Mouse (Mus musculus): ENCODE results near the gene Tcf7l2. TPM values are rescaled to one million over a fixed set of nuclear protein-coding genes. Genes with fewer than 3 reads are reported as not detected.

Tcf7l2 gene
- 130 and 215 TPM in 2 replicates for polyA plus RNA-seq (2015; fragmentation: Nextera tagmentation; extraction: Ambion mirVana)

- peaks cover 53% of the 10 kb centered on the region for H3K4me1 ChIP-seq
- peak; percentile 91 for ATAC-seq
- under 1% methylated on average over 38 of the region's 42 CpGs for WGBS
- peak within 1 kb of the TSS; percentile 79 for H3K4me2 ChIP-seq
- H3K27ac ChIP-seq: peak within 1 kb of the TSS; percentile 93
- H3K36me3 ChIP-seq (ENCODE audit: poor library complexity, severe bottlenecking): no peaks in the 10 kb centered on the region
- no peaks in the 10 kb centered on the region for H3K9me3 ChIP-seq (replicated peaks)
- H3K9ac ChIP-seq: peak within 1 kb of the TSS; percentile 86
- H3K4me3 ChIP-seq: peak within 1 kb of the TSS; percentile 60
- H3K27me3 ChIP-seq: 0 out of 2 replicates have a peak, but pooled peaks cover 4% of the 10 kb centered on the region
Measured at GRCm38 (mm10) chr19:55741439-55741928, at the start of gene Tcf7l2. Tcf7l2 (plus strand) TSS chr19:55741820.

- Histone ChIP-seq H3K4me2 (peak overlapping the region; percentile 26; the same call in 1 of the 2 replicates), H3K27ac (no peak overlapping the region), H3K4me1 (peaks cover 9% of the 10 kb centered on the region), H3K27me3 (peaks cover 34% of the 10 kb centered on the region), H3K9me3 (replicated peaks) (no peaks in the 10 kb centered on the region), H3K4me3 (no peak overlapping the region), H3K36me3 (ENCODE audit: poor library complexity, severe bottlenecking) (no peaks in the 10 kb centered on the region), H3K9ac (no peak overlapping the region)
- WGBS: 13% methylated on average over 13 of the region's 13 CpGs
- ATAC-seq: no peak
Measured at GRCm38 (mm10) chr19:55694651-55695050, 47.0 kb upstream of the Tcf7l2 start.

- 74% methylated on average over 10 of the region's 10 CpGs for WGBS
- no peak overlapping the region for H3K27ac ChIP-seq
- ATAC-seq: no peak
- H3K27me3 ChIP-seq: peaks cover 38% of the 10 kb centered on the region
- no peaks in the 10 kb centered on the region for H3K36me3 ChIP-seq (ENCODE audit: poor library complexity, severe bottlenecking)
- H3K4me1 ChIP-seq: peaks cover 9% of the 10 kb centered on the region
- no peak overlapping the region for H3K4me3 ChIP-seq
- no peak overlapping the region for H3K4me2 ChIP-seq
- H3K9me3 ChIP-seq (replicated peaks): no peaks in the 10 kb centered on the region
- no peak overlapping the region for H3K9ac ChIP-seq
Measured at GRCm38 (mm10) chr19:55695418-55695817, 46.2 kb upstream of the Tcf7l2 start.

- Histone ChIP-seq H3K4me2 (no peak overlapping the region), H3K4me1 (peaks cover 11% of the 10 kb centered on the region), H3K9me3 (replicated peaks) (no peaks in the 10 kb centered on the region), H3K27ac (no peak overlapping the region), H3K27me3 (peaks cover 30% of the 10 kb centered on the region), H3K9ac (no peak overlapping the region), H3K4me3 (no peak overlapping the region), H3K36me3 (ENCODE audit: poor library complexity, severe bottlenecking) (no peaks in the 10 kb centered on the region)
- ATAC-seq: no peak
- 92% methylated on average over 5 of the region's 5 CpGs for WGBS
Measured at GRCm38 (mm10) chr19:55698892-55699291, 42.7 kb upstream of the Tcf7l2 start.

- no peak overlapping the region for H3K9ac ChIP-seq
- H3K36me3 ChIP-seq (ENCODE audit: poor library complexity, severe bottlenecking): no peaks in the 10 kb centered on the region
- WGBS: 56% methylated on average over 6 of the region's 6 CpGs
Measured at GRCm38 (mm10) chr19:55700214-55700568, 41.4 kb upstream of the Tcf7l2 start.

GRCm38 (mm10) chr19:55700569-55701282 lies 40.9 kb upstream of the Tcf7l2 start:
- WGBS: 74% methylated on average over 11 of the region's 11 CpGs
- peaks cover 19% of the 10 kb centered on the region; the same call in 1 of the 2 replicates for H3K27me3 ChIP-seq
- H3K4me2 ChIP-seq: no peak overlapping the region
- no peaks in the 10 kb centered on the region for H3K36me3 ChIP-seq (ENCODE audit: poor library complexity, severe bottlenecking)
- ATAC-seq: no peak
- H3K9me3 ChIP-seq (replicated peaks): no peaks in the 10 kb centered on the region
- peaks cover 6% of the 10 kb centered on the region; the same call in 1 of the 2 replicates for H3K4me1 ChIP-seq
- no peak overlapping the region for H3K27ac ChIP-seq
- no peak overlapping the region for H3K4me3 ChIP-seq
- H3K9ac ChIP-seq: no peak overlapping the region

More at GRCm38 (mm10) chr19:55700214-55700568, 41.4 kb upstream of the Tcf7l2 start:
- no peak for ATAC-seq
- Histone ChIP-seq H3K4me1 (peaks cover 6% of the 10 kb centered on the region; the same call in 1 of the 2 replicates), H3K4me3 (no peak overlapping the region), H3K27me3 (peaks cover 23% of the 10 kb centered on the region; the same call in 1 of the 2 replicates), H3K4me2 (no peak overlapping the region), H3K27ac (no peak overlapping the region), H3K9me3 (replicated peaks) (no peaks in the 10 kb centered on the region)

GRCm38 (mm10) chr19:55701283-55701633 lies 40.4 kb upstream of the Tcf7l2 start:
- Histone ChIP-seq H3K27ac (no peak overlapping the region), H3K4me1 (peaks cover 6% of the 10 kb centered on the region; the same call in 1 of the 2 replicates), H3K9me3 (replicated peaks) (no peaks in the 10 kb centered on the region), H3K27me3 (peaks cover 19% of the 10 kb centered on the region; the same call in 1 of the 2 replicates), H3K4me3 (no peak overlapping the region), H3K36me3 (ENCODE audit: poor library complexity, severe bottlenecking) (no peaks in the 10 kb centered on the region), H3K9ac (no peak overlapping the region), H3K4me2 (no peak overlapping the region)
- 92% methylated on average over 9 of the region's 9 CpGs for WGBS
- no peak for ATAC-seq

GRCm38 (mm10) chr19:55702081-55702480 lies 39.5 kb upstream of the Tcf7l2 start:
- ATAC-seq: no peak
- peaks cover 6% of the 10 kb centered on the region; the same call in 1 of the 2 replicates for H3K4me1 ChIP-seq
- no peak overlapping the region for H3K27ac ChIP-seq
- no peak overlapping the region for H3K4me3 ChIP-seq
- no peaks in the 10 kb centered on the region for H3K36me3 ChIP-seq (ENCODE audit: poor library complexity, severe bottlenecking)
- H3K9me3 ChIP-seq (replicated peaks): no peaks in the 10 kb centered on the region
- no peak overlapping the region for H3K4me2 ChIP-seq
- WGBS: 52% methylated on average over 4 of the region's 4 CpGs
- peaks cover 15% of the 10 kb centered on the region; the same call in 1 of the 2 replicates for H3K27me3 ChIP-seq
- no peak overlapping the region for H3K9ac ChIP-seq

GRCm38 (mm10) chr19:55702716-55703115 lies 38.9 kb upstream of the Tcf7l2 start:
- Histone ChIP-seq H3K4me3 (no peak overlapping the region), H3K9me3 (replicated peaks) (no peaks in the 10 kb centered on the region), H3K9ac (no peak overlapping the region), H3K4me2 (no peak overlapping the region), H3K4me1 (peaks cover 6% of the 10 kb centered on the region; the same call in 1 of the 2 replicates), H3K27me3 (peaks cover 10% of the 10 kb centered on the region; the same call in 1 of the 2 replicates), H3K36me3 (ENCODE audit: poor library complexity, severe bottlenecking) (no peaks in the 10 kb centered on the region), H3K27ac (no peak overlapping the region)
- no peak for ATAC-seq
- WGBS: 93% methylated on average over 8 of the region's 8 CpGs

GRCm38 (mm10) chr19:55704071-55704470 lies 37.5 kb upstream of the Tcf7l2 start:
- no peaks in the 10 kb centered on the region for H3K36me3 ChIP-seq (ENCODE audit: poor library complexity, severe bottlenecking)
- H3K4me1 ChIP-seq: peaks cover 6% of the 10 kb centered on the region; the same call in 1 of the 2 replicates
- H3K9ac ChIP-seq: no peak overlapping the region
- no peaks in the 10 kb centered on the region for H3K9me3 ChIP-seq (replicated peaks)
- 10% methylated on average over 6 of the region's 6 CpGs for WGBS
- no peak overlapping the region for H3K4me3 ChIP-seq
- no peak overlapping the region for H3K27ac ChIP-seq
- no peak overlapping the region for H3K4me2 ChIP-seq
- H3K27me3 ChIP-seq: peaks cover 10% of the 10 kb centered on the region; the same call in 1 of the 2 replicates
- no peak for ATAC-seq

- no peaks in the 10 kb centered on the region; the same call in 1 of the 2 replicates for H3K27me3 ChIP-seq
- ATAC-seq: no peak
- no peak overlapping the region for H3K9ac ChIP-seq
- no peaks in the 10 kb centered on the region for H3K9me3 ChIP-seq (replicated peaks)
- no peak overlapping the region for H3K27ac ChIP-seq
- H3K36me3 ChIP-seq (ENCODE audit: poor library complexity, severe bottlenecking): no peaks in the 10 kb centered on the region
- 85% methylated on average over 7 of the region's 7 CpGs for WGBS
- H3K4me1 ChIP-seq: peaks cover 6% of the 10 kb centered on the region; the same call in 1 of the 2 replicates
- H3K4me2 ChIP-seq: no peak overlapping the region
- no peak overlapping the region for H3K4me3 ChIP-seq
Measured at GRCm38 (mm10) chr19:55706300-55706699, 35.3 kb upstream of the Tcf7l2 start.

GRCm38 (mm10) chr19:55706806-55707205 lies 34.8 kb upstream of the Tcf7l2 start:
- WGBS: 94% methylated on average over 6 of the region's 6 CpGs
- ATAC-seq: no peak
- Histone ChIP-seq H3K27ac (no peak overlapping the region), H3K9ac (no peak overlapping the region), H3K36me3 (ENCODE audit: poor library complexity, severe bottlenecking) (no peaks in the 10 kb centered on the region), H3K4me2 (no peak overlapping the region), H3K9me3 (replicated peaks) (no peaks in the 10 kb centered on the region), H3K4me1 (peaks cover 6% of the 10 kb centered on the region; the same call in 1 of the 2 replicates), H3K27me3 (no peaks in the 10 kb centered on the region; the same call in 1 of the 2 replicates), H3K4me3 (no peak overlapping the region)
